Mouse (Mus musculus) olfactory bulb, adult 2 months (tissue): ENCODE measurements around the gene Gm45799.

ENCODE experiments used
- CTCF ChIP-seq: fragments of 200-500 bp; IDR thresholded peaks from 2 replicates; pipeline ENCODE4 v1.5.1; 2012; ENCODE audit warnings: low read depth, mild to moderate bottlenecking, low read length, moderate library complexity; ENCODE audit not compliant: insufficient read depth
- POLR2A ChIP-seq: fragments of 200-500 bp; IDR thresholded peaks from 2 replicates; pipeline ENCODE4 v1.6.1; 2012; ENCODE audit warnings: mild to moderate bottlenecking, low read depth, low read length, moderate library complexity; ENCODE audit not compliant: insufficient read depth

DNA sequence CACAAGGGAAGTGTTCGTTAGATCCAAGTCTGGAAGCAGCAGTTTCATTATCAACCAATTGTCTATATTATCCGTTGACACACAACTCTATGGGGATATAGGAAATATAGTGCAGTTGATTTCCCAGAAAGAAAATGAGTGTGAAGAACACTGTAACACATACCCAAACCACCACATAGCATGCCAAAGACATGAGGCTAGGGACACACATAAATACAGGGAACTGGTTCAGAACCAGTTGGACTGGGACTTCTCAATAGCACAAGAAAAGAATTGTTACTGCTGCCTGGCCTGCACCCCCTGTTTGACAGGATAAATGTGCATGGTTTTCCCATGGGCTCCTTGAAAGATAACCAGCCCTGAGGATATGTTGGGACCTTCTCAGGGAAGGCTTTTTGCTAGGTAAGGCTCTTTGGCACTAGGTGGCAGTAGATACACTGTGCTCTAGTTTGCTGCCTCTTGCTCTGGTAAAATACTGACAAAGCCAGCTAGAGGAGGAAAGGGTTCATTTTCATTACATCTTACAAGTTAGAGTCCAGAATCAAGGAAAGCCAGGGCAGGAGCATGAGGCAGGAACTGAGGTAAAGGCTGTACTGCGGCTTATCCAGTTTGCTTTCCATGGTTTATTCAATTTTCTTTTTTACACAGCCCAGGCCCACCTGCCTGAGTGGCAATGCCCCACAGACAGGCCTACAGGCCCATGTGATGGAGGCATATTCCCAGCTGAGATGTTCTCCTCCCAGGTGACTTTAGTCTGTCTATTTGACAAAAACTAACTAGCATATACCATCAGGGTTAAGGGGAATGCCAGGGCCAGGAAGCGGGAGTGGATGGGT is 86.0 kb downstream of the Gm45799 start:
- TF ChIP-seq CTCF (no peak), POLR2A (no peak)
